Mouse (Mus musculus): ENCODE measurements at regions not wholly inside any gene's neighbourhood (a gene's known extent, or its start where the extent isn't known, plus 50 kb on each side); places are given as distances from the start of the nearest gene placed in this dataset.
A peak's percentile ranks its signal among the peaks of the same experiment; 100 is the strongest.

GRCm38 (mm10) chr3:66738201-66739062 is 242.8 kb upstream of the Rsrc1 start:
- DNase-seq (ENCODE audit: low spot score in 2 of 2) = peak in 1 of 2 experiments; percentile 22

DNA sequence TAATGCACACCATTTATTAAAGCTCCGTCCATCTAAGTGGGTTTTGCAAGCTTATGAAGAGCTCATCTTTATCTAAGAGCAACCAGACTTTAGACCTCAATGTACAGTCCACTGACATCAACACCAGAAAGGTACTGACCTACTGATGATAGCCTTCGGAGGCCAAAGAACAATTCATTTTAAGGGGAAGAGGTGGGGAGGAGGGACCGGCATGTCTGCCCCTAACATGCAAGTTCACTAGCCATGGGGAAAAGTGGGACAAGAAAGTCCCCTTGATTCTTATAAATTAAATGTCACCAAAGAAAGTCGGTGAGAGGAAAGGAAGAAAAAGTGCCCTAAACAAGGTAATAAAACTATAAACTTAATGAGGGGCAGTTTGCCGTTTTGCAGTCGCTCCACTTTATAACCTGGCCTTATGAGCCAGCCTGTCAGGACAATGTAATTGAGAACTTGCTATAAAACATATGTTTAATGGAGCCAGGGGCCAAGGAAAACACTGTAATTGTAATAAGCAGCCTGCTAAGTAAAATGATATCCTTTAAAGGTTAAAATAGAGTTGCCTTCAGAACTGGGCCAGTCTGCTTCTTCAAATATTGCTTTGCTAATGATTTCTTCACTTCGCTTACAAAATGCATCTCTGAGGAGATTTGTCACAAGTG is 241.7 kb upstream of the Rsrc1 start:
- DNase-seq (ENCODE audit: low spot score in 2 of 2) = no peak

DNA sequence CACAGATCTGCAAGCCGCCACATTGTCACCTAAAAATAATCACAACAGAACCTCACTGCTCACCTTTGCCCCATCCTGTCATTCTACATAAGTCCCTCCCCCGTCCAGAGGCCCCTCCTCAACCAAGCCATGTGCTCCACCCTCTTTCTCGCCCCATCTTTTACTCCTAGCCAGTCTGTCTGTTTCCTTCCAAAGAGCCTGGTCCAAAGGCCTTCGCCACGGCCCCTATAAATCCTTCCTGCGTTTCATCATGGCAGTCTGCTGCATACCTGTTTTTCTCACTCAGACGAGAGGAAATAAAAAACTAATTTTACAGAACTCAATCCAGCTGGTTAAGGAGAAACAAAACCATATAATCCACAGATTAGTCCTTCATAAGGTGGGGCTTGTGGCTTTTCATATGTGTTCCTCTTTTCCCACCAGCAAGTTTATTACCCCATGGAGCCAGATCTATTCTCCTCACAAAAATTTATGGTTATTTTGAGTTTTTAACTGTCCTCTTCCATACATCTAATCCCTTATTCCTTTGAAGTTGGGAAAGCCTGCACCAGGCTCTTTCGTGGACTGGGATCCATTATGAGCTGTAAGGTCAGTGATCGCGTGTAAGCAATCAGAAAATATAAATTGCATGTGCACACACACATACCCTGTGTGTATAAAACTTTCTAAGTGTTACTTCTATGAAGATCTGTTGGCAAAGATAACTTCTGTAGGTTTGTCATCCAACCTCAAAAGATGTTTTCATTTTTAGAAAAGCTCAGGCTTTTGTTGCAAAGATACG is 236.9 kb upstream of the Rsrc1 start:
- no peak for DNase-seq (ENCODE audit: low spot score in 2 of 2)

GRCm38 (mm10) chr3:66746373-66747072 is 234.7 kb upstream of the Rsrc1 start:
- peak in 1 of 2 experiments; percentile 66 for DNase-seq (ENCODE audit: low spot score in 2 of 2)

DNA sequence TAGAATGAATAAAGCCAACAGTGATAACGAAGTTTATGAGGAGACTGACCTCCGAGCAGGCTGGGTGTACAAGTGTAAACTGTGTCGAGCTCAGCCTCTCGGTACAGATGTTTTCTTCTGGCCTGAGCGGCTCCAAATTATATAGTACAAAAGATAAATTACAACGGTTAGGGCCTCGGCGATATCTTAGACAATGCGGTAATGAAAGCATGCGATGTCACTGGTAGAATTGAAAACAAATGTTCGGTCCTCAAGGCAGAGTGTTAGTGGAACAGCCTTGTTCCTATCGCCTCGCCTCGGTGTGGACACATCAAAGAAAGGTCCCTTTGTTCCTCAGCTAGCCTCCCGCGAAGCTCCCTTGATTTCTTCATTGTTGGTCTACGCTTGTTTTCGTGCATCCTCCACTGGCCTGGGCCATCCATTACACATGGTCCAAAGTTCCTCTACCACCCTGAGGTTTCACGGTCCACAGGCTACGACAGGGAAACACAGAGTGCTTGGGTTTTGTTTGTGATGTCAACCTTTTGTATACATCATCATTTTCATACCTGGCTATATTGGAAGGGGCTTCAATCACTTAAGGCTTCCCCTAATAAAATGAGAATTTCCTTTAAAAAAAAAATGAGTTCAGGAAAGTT is 234.0 kb upstream of the Rsrc1 start:
- no peak for DNase-seq (ENCODE audit: low spot score in 2 of 2)

DNA sequence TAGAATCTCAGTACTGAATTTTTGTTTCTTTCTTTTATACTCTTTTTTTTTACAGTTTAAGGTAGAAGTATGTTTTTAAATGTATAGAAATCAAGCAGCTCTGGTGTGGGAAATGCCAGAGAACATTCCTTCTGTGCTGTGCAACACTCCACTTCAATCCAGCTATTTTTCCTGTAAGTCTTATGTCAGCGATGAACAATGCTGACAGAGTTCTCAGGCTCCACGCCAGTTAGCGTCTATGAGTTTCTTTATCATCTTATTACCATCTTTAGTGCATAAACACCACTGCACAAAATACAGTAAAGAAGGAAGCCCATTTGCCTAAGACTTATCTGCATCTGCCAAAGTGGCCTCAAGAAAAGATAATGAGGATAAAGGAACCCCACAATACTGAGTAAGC is 223.0 kb upstream of the Rsrc1 start:
- no peak for DNase-seq (ENCODE audit: low spot score in 2 of 2)

DNA sequence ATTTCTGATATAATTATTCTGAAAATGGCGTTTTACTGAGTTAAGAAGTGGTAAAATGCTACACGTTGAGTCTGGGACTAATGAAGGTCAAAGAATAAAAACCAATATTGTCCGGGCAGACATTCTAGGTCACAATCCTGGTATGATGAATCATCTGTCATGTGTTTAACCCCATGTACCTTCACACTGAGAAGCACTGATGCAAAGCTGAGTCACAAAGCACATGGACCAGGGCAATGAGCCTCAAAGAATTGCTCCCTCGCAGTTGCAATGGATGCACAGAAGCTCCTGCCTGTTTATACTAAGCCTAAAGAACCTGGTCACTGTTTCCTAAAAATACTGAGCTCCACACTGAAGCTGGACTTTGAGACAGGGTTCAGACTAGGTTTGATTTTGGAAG is 221.3 kb upstream of the Rsrc1 start:
- DNase-seq (ENCODE audit: low spot score in 2 of 2) = no peak

DNA sequence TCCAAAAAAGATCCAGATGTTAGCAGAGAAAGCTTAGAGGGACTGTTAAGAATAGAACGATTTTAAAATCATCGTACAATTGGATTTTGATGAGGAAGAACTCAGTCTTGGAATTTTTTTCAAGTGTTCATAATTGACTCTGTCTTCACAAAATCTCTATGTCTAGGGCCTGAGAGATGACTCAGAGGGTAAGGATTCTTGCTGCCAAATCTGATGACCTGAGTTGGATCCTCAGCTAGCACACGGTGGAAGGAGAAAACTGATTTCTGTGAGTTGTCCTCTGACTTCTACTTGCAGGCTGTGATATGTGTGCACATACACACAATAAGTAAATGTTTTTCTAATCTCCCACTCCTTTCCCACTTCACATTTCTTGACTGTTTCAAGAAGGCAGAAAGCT is 218.7 kb upstream of the Rsrc1 start:
- no peak for DNase-seq (ENCODE audit: low spot score in 2 of 2)

DNA sequence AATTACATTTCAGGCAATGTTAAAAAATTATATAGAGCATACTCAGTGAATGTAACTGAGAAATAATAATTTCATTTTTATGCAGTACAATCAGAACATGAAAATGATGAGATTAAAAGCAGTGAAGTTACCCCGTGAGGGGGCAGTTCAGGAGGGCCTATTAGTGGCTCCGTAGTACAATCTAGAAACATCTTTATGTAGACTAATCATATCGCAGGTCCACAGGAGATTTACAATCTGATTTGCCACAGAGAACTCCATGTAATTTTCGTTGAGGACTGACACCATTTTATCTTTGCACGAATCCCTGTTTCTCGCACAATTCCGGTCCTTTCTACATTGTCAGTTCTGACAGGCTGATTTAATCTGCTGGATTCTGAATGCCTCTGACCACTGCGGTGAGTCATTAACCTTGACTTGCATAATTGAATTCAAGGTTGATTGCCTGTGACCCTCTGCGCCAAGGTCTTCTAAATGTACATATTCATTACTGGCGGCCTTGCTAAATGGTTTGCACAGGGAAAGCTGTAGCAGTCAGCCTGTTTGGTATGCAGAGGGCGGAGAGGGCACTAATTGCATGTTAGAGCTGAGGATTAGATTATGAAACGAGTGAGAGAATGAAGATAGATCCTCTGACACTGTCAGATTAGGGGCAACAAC is 183.7 kb upstream of the Rsrc1 start:
- no peak for DNase-seq (ENCODE audit: low spot score in 2 of 2)

DNA sequence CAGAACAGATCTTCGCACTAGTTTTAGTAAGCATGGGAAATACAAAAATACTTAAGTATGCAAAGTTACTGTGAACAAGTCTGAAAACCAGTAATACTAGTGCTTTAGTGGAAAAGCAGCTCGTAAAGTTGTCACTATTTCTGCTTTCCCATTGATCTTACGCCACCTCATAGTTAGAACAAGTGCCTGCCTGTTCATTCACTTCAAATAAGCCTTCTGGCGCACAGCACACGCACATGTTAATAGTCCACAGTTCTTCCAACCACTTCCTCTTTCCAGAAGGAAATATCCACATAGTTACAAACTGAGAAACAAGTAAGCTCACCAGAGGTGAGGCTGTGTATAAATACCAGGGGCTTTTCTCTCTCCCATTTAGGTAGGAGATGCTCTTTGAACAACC is 182.9 kb upstream of the Rsrc1 start:
- no peak for DNase-seq (ENCODE audit: low spot score in 2 of 2)

- no peak for DNase-seq (ENCODE audit: low spot score in 2 of 2)
These were observed 178.7 kb upstream of the Rsrc1 start for GRCm38 (mm10) chr3:66802538-66802937.

DNA sequence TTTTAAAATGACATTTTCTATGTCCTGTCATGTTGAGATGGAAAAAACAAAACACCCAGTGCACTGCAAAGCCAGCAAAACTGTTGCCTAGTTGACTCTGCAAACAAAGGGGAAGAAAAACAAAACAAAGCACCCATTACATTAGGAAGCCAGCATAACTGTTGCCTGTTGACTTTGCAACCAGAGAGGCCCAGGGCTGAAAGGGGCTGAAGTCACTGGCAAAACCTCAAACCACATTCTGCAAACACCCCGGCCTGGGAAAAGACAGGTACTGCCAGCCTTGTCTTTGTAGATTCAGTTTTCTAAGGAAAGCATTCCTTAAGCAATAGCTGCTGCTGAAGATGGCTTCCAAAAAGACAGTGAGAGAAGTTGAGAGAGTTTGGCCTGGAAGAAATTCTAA is 175.0 kb upstream of the Rsrc1 start:
- DNase-seq (ENCODE audit: low spot score in 2 of 2) = no peak

- DNase-seq (ENCODE audit: low spot score in 2 of 2) = peak in 1 of 2 experiments; percentile 11
These were observed 168.3 kb upstream of the Rsrc1 start for GRCm38 (mm10) chr3:66812686-66813445.

- DNase-seq (ENCODE audit: low spot score in 2 of 2) = no peak
These were observed 155.4 kb upstream of the Rsrc1 start for GRCm38 (mm10) chr3:66825761-66826160.

Data from cerebellum, postnatal 4 days (tissue).